20 mouse cellular contexts compared by ENCODE assay signal in genomic region chr1:41831641-41832040, GRCm38 (mm10).
"Had no signal": no experiment of that assay in that cellular context is flagged by ENCODE, and none has a peak within 500 bp of the region (broad histone marks: within the 10 kb centered on the region; RNA-seq: fewer than 3 reads in every experiment).

No protein-coding gene starts in this region.

- H3K36me3 ChIP-seq: kidney, embryonic 15.5 days; limb, embryonic 15.5 days; liver, embryonic 12.5 days; liver, embryonic 15.5 days; midbrain, embryonic 13.5 days; neural tube, embryonic 13.5 days; stomach, embryonic 15.5 days had no signal

- H3K4me1 ChIP-seq: kidney, embryonic 15.5 days; limb, embryonic 15.5 days; liver, embryonic 12.5 days; liver, embryonic 15.5 days; midbrain, embryonic 13.5 days; neural tube, embryonic 13.5 days; stomach, embryonic 15.5 days had no signal

- H3K9ac ChIP-seq: kidney, embryonic 15.5 days; limb, embryonic 15.5 days; liver, embryonic 12.5 days; liver, embryonic 15.5 days; midbrain, embryonic 13.5 days; neural tube, embryonic 13.5 days; stomach, embryonic 15.5 days had no signal

- H3K27me3 ChIP-seq: kidney, embryonic 15.5 days; limb, embryonic 15.5 days; liver, embryonic 12.5 days; liver, embryonic 15.5 days; midbrain, embryonic 13.5 days; neural tube, embryonic 13.5 days; stomach, embryonic 15.5 days had no signal

- ATAC-seq: intestine, postnatal 0 days; liver, embryonic 12.5 days; midbrain, embryonic 13.5 days; midbrain, embryonic 16.5 days had no signal

- H3K4me2 ChIP-seq: kidney, embryonic 15.5 days; limb, embryonic 15.5 days; liver, embryonic 12.5 days; liver, embryonic 15.5 days; midbrain, embryonic 13.5 days; neural tube, embryonic 13.5 days; stomach, embryonic 15.5 days had no signal

- H3K4me3 ChIP-seq: kidney, embryonic 15.5 days; layer of hippocampus, adult 2 months; limb, embryonic 15.5 days; liver, embryonic 12.5 days; liver, embryonic 15.5 days; midbrain, embryonic 13.5 days; myocyte; neural tube, embryonic 13.5 days; stomach, embryonic 15.5 days had no signal

- DNase-seq: kidney, postnatal 25 days; layer of hippocampus, adult 9-11 months; lung, adult 2 months; lung, postnatal 14 days; lung, postnatal 4 days; retina, postnatal 1 day; right cerebral cortex, postnatal 25 days; spleen, adult 18-20 months; thymus, postnatal 25 days had no signal

- H3K27ac ChIP-seq: kidney, embryonic 15.5 days; layer of hippocampus, adult 2 months; limb, embryonic 15.5 days; liver, embryonic 12.5 days; liver, embryonic 15.5 days; midbrain, embryonic 13.5 days; neural tube, embryonic 13.5 days; stomach, embryonic 15.5 days had no signal

- H3K9me3 ChIP-seq: kidney, embryonic 15.5 days; limb, embryonic 15.5 days; liver, embryonic 12.5 days; liver, embryonic 15.5 days; midbrain, embryonic 13.5 days; neural tube, embryonic 13.5 days; stomach, embryonic 15.5 days had no signal
